Mouse (Mus musculus): Measurements from ENCODE around the gene Ppp1r21. TPM values are rescaled to one million over a fixed set of nuclear protein-coding genes. Genes with fewer than 3 reads are reported as not detected.

Gene Ppp1r21
- polyA plus RNA-seq, 1 experiment from 2014 or later: 17.0 TPM

DNA sequence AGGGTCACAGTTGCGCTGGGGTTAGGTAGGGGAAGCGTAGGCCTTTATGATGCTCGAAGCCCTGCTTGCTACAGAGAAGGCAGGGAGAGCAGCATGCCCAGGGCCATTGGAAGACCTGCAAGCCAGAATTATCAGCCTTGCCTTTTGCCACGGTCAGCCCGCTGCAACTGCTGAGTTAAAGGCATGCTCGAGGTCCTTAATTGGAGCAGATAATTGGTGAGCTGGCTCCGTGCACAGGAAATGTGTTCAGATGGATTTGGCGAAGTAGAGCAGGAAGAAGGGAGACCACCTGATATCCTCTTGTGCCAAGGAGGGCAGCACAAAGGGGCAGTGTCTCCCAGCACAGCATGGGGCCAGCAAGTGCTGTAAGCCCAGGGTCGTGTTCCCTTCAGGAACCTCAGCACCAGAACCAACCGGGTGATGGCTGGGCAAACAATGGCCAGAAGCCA lies 24.6 kb upstream of the Ppp1r21 start:
- no peaks in the 10 kb centered on the region for H3K9me3 ChIP-seq (ENCODE audit: control insufficient read depth, low read length)
- 41% methylated on average over 10 of the region's 10 CpGs for WGBS
- no peak for ATAC-seq (ENCODE audit: insufficient number of reproducible peaks, insufficient read depth, low FRiP score, low read depth)
- H3K4me3 ChIP-seq (ENCODE audit: control insufficient read depth in 1 of 2, insufficient read depth in 1 of 2, low read depth in 1 of 2, low read length in 2 of 2): no peak overlapping the region
- no peak overlapping the region for H3K27ac ChIP-seq (replicated peaks in 1 of 2; ENCODE audit: control insufficient read depth in 1 of 2, insufficient read depth in 1 of 2, low read depth in 2 of 2, low read length in 2 of 2)
- no peaks in the 10 kb centered on the region for H3K36me3 ChIP-seq (ENCODE audit: control insufficient read depth, insufficient read depth, low read length)
- peaks cover 5 to 8% of the 10 kb centered on the region in 2 experiments; a peak in 3 of 4 replicates for H3K4me1 ChIP-seq (ENCODE audit: control insufficient read depth in 2 of 2, insufficient read depth in 2 of 2, low read length in 2 of 2)
- H3K9ac ChIP-seq (ENCODE audit: low read length): no peak overlapping the region
- H3K27me3 ChIP-seq (ENCODE audit: control insufficient read depth, insufficient read depth, low read length): no peaks in the 10 kb centered on the region
- H3K4me2 ChIP-seq (ENCODE audit: low read length): no peak overlapping the region

DNA sequence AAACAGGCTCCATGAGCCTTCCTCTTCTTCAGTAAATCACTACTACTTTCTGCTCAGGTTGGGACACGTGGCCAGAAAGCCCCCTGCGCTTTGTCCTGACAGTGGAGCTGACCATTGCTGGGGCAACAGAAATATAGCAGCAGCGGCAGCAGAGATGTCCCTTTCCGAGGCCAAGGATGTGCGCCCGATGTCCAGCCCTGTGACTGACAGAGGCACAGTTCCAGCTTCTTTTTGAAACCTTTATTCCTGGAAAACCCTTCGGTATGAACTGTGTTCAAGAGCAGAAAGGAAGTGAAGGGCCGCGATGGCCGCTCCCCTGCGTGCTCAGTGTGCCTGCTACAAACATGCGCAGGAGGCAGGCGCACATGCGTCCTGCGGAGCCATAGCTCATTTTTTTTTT lies 24.0 kb upstream of the Ppp1r21 start:
- Histone ChIP-seq H3K36me3 (ENCODE audit: control insufficient read depth, insufficient read depth, low read length) (no peaks in the 10 kb centered on the region), H3K9ac (ENCODE audit: low read length) (no peak overlapping the region), H3K4me1 (ENCODE audit: control insufficient read depth in 2 of 2, insufficient read depth in 2 of 2, low read length in 2 of 2) (peaks cover 5 to 8% of the 10 kb centered on the region in 2 experiments; a peak in 3 of 4 replicates), H3K27me3 (ENCODE audit: control insufficient read depth, insufficient read depth, low read length) (no peaks in the 10 kb centered on the region), H3K9me3 (ENCODE audit: control insufficient read depth, low read length) (no peaks in the 10 kb centered on the region), H3K4me3 (ENCODE audit: control insufficient read depth in 1 of 2, insufficient read depth in 1 of 2, low read depth in 1 of 2, low read length in 2 of 2) (no peak overlapping the region), H3K4me2 (ENCODE audit: low read length) (no peak overlapping the region), H3K27ac (replicated peaks in 1 of 2; ENCODE audit: control insufficient read depth in 1 of 2, insufficient read depth in 1 of 2, low read depth in 2 of 2, low read length in 2 of 2) (no peak overlapping the region)
- 94% methylated on average over 15 of the region's 15 CpGs for WGBS
- ATAC-seq (ENCODE audit: insufficient number of reproducible peaks, insufficient read depth, low FRiP score, low read depth): no peak

DNA sequence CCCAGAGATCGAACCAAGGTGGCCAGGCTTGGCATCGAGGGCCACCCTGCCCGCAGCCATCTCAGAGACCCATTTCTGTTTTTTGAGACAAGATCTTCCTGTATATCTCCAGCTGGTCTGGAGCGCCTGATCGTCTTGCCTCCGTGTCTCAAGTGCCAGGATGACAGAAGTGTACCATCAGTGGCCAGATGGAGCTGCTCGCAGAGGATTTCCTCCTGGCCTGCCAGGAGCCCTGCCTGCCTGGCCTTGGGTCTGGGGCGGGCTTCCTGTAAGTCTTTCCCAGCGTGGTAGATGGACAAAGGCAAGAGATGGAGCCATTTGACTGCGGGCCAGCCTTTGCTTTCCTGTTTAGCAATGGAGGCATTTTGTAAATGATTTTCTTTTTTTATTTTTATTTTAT lies 22.5 kb upstream of the Ppp1r21 start:
- 79% methylated on average over 10 of the region's 10 CpGs for WGBS

DNA sequence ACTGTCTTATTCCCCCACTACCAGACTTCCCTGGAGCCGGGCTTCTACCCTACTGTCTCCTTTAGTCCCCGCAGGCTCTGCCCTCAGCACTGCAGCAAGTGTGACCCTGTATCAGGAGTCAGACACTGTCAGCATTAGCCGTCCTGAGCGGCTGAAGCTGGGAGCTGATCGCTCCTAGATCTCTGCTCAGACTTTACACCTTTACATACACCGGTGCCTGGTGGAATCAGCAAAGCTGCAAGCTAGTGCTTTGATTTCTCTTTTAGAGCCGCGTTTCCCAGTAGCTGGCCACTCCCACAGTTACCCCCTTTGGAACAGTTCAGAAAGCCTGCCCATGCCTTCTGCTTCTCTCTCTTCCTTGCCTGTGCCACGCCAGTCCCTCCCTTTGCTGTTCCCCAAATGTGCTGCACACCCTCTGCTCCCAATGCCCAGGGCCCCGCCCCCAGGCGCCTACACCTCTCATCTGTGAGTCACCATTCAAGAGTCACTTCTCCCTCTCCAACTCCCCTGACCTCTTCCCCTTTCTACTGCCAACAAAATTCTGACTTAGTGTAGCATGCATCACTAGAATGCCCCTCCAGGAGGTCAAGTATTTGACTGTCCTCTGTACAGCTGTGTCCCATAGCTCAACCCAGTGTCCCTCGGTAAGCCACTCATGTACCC lies 20.9 kb upstream of the Ppp1r21 start:
- no peak overlapping the region for H3K27ac ChIP-seq (replicated peaks in 1 of 2; ENCODE audit: control insufficient read depth in 1 of 2, insufficient read depth in 1 of 2, low read depth in 2 of 2, low read length in 2 of 2)

More for the DNA sequence above, 22.5 kb upstream of the Ppp1r21 start:
- Histone ChIP-seq H3K9me3 (ENCODE audit: control insufficient read depth, low read length) (no peaks in the 10 kb centered on the region), H3K4me3 (ENCODE audit: control insufficient read depth in 1 of 2, insufficient read depth in 1 of 2, low read depth in 1 of 2, low read length in 2 of 2) (no peak overlapping the region), H3K27me3 (ENCODE audit: control insufficient read depth, insufficient read depth, low read length) (no peaks in the 10 kb centered on the region), H3K4me2 (ENCODE audit: low read length) (no peak overlapping the region), H3K9ac (ENCODE audit: low read length) (no peak overlapping the region), H3K27ac (replicated peaks in 1 of 2; ENCODE audit: control insufficient read depth in 1 of 2, insufficient read depth in 1 of 2, low read depth in 2 of 2, low read length in 2 of 2) (no peak overlapping the region), H3K36me3 (ENCODE audit: control insufficient read depth, insufficient read depth, low read length) (no peaks in the 10 kb centered on the region), H3K4me1 (ENCODE audit: control insufficient read depth in 2 of 2, insufficient read depth in 2 of 2, low read length in 2 of 2) (peaks cover 5 to 8% of the 10 kb centered on the region in 2 experiments; a peak in 3 of 4 replicates)
- ATAC-seq (ENCODE audit: insufficient number of reproducible peaks, insufficient read depth, low FRiP score, low read depth): no peak

DNA sequence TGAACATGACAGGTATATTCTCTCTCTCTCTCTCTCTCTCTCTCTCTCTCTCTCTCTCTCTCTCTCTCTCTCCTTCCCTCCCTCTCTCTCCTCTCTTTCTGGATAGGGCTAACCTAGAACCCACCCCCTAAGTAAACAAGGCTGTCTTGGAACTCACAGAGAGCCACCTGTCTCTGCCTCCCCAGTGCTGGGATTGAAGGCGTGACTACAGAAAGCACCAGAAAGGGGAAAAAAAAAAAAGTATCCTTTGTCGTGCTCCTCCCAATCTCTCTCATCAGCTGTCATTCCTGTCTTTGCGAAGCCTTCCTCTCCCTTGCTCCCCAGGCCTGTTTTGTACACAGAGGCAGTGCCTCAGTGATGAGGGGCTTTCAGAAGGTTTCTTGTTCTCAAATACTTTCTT lies 19.9 kb upstream of the Ppp1r21 start:
- 80% methylated on average over 3 of the region's 3 CpGs for WGBS

More for the DNA sequence above, 20.9 kb upstream of the Ppp1r21 start:
- H3K27me3 ChIP-seq (ENCODE audit: control insufficient read depth, insufficient read depth, low read length): no peaks in the 10 kb centered on the region
- H3K9me3 ChIP-seq (ENCODE audit: control insufficient read depth, low read length): no peaks in the 10 kb centered on the region
- H3K9ac ChIP-seq (ENCODE audit: low read length): peak overlapping the region; percentile 58
- H3K36me3 ChIP-seq (ENCODE audit: control insufficient read depth, insufficient read depth, low read length): no peaks in the 10 kb centered on the region
- H3K4me2 ChIP-seq (ENCODE audit: low read length): peak overlapping the region; percentile 62
- peak overlapping the region; percentile 17 to 26; a peak in 3 of 4 replicates for H3K4me3 ChIP-seq (ENCODE audit: control insufficient read depth in 1 of 2, insufficient read depth in 1 of 2, low read depth in 1 of 2, low read length in 2 of 2)
- WGBS: 17% methylated on average over 12 of the region's 12 CpGs
- peaks cover 5 to 8% of the 10 kb centered on the region in 2 experiments; a peak in 3 of 4 replicates for H3K4me1 ChIP-seq (ENCODE audit: control insufficient read depth in 2 of 2, insufficient read depth in 2 of 2, low read length in 2 of 2)
- no peak; the same call in 1 of the 2 replicates for ATAC-seq (ENCODE audit: insufficient number of reproducible peaks, insufficient read depth, low FRiP score, low read depth)

DNA sequence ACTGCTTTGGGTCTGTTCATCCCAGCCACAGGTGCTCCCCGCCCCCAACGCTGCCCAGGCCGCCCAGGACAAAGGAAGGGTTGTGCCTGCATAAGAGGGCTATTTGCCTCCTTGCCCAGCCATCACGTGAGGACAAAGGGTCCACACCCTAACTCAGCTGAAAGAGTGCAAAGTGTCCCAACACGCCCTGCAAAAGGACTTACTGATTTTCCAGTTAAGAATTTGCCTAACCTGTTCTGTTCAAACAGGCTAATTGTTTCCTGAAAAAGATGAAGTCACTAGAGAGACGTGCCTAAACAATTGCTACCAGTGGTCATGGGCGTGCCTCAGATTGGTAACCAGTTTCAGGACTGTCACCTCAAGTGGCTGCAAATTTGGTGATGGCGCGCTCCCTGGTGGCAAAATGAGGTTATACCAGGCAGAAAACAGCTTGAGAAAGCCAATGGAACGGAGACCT lies 18.8 kb upstream of the Ppp1r21 start:
- H3K4me1 ChIP-seq (ENCODE audit: control insufficient read depth in 2 of 2, insufficient read depth in 2 of 2, low read length in 2 of 2): peaks cover 5 to 8% of the 10 kb centered on the region in 2 experiments; a peak in 3 of 4 replicates
- H3K36me3 ChIP-seq (ENCODE audit: control insufficient read depth, insufficient read depth, low read length): no peaks in the 10 kb centered on the region
- H3K9me3 ChIP-seq (ENCODE audit: control insufficient read depth, low read length): 0 out of 2 replicates have a peak, but pooled peaks cover 3% of the 10 kb centered on the region
- no peak overlapping the region for H3K4me3 ChIP-seq (ENCODE audit: control insufficient read depth in 1 of 2, insufficient read depth in 1 of 2, low read depth in 1 of 2, low read length in 2 of 2)
- ATAC-seq (ENCODE audit: insufficient number of reproducible peaks, insufficient read depth, low FRiP score, low read depth): no peak
- H3K27me3 ChIP-seq (ENCODE audit: control insufficient read depth, insufficient read depth, low read length): no peaks in the 10 kb centered on the region
- WGBS: 19% methylated on average over 10 of the region's 10 CpGs
- no peak overlapping the region for H3K27ac ChIP-seq (replicated peaks in 1 of 2; ENCODE audit: control insufficient read depth in 1 of 2, insufficient read depth in 1 of 2, low read depth in 2 of 2, low read length in 2 of 2)
- no peak overlapping the region for H3K9ac ChIP-seq (ENCODE audit: low read length)
- H3K4me2 ChIP-seq (ENCODE audit: low read length): no peak overlapping the region

More for the DNA sequence above, 19.9 kb upstream of the Ppp1r21 start:
- H3K4me3 ChIP-seq (ENCODE audit: control insufficient read depth in 1 of 2, insufficient read depth in 1 of 2, low read depth in 1 of 2, low read length in 2 of 2): no peak overlapping the region
- no peak overlapping the region for H3K27ac ChIP-seq (replicated peaks in 1 of 2; ENCODE audit: control insufficient read depth in 1 of 2, insufficient read depth in 1 of 2, low read depth in 2 of 2, low read length in 2 of 2)
- no peaks in the 10 kb centered on the region for H3K27me3 ChIP-seq (ENCODE audit: control insufficient read depth, insufficient read depth, low read length)
- no peaks in the 10 kb centered on the region for H3K36me3 ChIP-seq (ENCODE audit: control insufficient read depth, insufficient read depth, low read length)
- no peaks in the 10 kb centered on the region for H3K9me3 ChIP-seq (ENCODE audit: control insufficient read depth, low read length)
- peaks cover 5 to 8% of the 10 kb centered on the region in 2 experiments; a peak in 3 of 4 replicates for H3K4me1 ChIP-seq (ENCODE audit: control insufficient read depth in 2 of 2, insufficient read depth in 2 of 2, low read length in 2 of 2)
- no peak overlapping the region for H3K9ac ChIP-seq (ENCODE audit: low read length)
- no peak overlapping the region for H3K4me2 ChIP-seq (ENCODE audit: low read length)
- no peak for ATAC-seq (ENCODE audit: insufficient number of reproducible peaks, insufficient read depth, low FRiP score, low read depth)

DNA sequence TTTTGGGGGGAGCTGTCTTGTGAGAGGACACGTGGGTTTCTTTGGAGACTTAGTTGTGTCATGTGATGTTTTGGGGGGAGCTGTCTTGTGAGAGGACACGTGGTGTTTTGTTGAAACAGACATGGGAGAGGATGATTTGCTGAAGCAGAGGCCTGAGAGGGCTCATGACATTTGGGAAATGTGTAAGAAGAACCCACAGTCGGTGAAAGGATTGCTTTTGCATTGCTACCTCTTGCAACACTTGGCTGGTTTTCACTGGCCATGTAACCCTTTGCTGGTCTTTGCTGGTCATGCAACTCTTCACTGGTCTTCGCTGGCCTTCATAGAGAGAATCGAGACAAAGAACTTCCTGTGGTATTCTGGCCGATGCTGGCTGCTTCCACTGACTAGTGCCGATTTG lies 13.4 kb upstream of the Ppp1r21 start:
- Histone ChIP-seq H3K9me3 (ENCODE audit: control insufficient read depth, low read length) (0 out of 2 replicates have a peak, but pooled peaks cover 3% of the 10 kb centered on the region), H3K9ac (ENCODE audit: low read length) (no peak overlapping the region), H3K27me3 (ENCODE audit: control insufficient read depth, insufficient read depth, low read length) (no peaks in the 10 kb centered on the region), H3K4me3 (ENCODE audit: control insufficient read depth in 1 of 2, insufficient read depth in 1 of 2, low read depth in 1 of 2, low read length in 2 of 2) (no peak overlapping the region), H3K4me2 (ENCODE audit: low read length) (no peak overlapping the region), H3K27ac (replicated peaks in 1 of 2; ENCODE audit: control insufficient read depth in 1 of 2, insufficient read depth in 1 of 2, low read depth in 2 of 2, low read length in 2 of 2) (no peak overlapping the region), H3K36me3 (ENCODE audit: control insufficient read depth, insufficient read depth, low read length) (no peaks in the 10 kb centered on the region), H3K4me1 (ENCODE audit: control insufficient read depth in 2 of 2, insufficient read depth in 2 of 2, low read length in 2 of 2) (no peaks in the 10 kb centered on the region)
- WGBS: 77% methylated on average over 7 of the region's 7 CpGs
- no peak for ATAC-seq (ENCODE audit: insufficient number of reproducible peaks, insufficient read depth, low FRiP score, low read depth)

Data from heart, embryonic 14.5 days (tissue).